Mouse (Mus musculus) megakaryocyte progenitor cell, adult 5-6 weeks (primary cell): ENCODE data around the gene Ttll1. TPM values are rescaled to one million over a fixed set of nuclear protein-coding genes. Genes with fewer than 3 reads are reported as not detected.
"Not testable (repeated sequence)": the region's sequence is repeated elsewhere in the genome, so short reads cannot be mapped to it uniquely, and the experiment has no call there.

ENCODE experiments used
- ATAC-seq: replicated peaks from 2 replicates; pipeline ENCODE4 v1.8.0; 2016; ENCODE audit warnings: mild to moderate bottlenecking, moderate TSS enrichment, inconsistent platforms; ENCODE audit not compliant: poor library complexity
- total RNA-seq, 2 experiments: library from RNA; stranded (forward) in 1 of 2; stranded (reverse) in 1 of 2; fragments of 157-497, 149-512 nt in 1 of 2; fragments of 200-1000 nt in 1 of 2; gene quantifications; 2 replicates each; pipeline versions ENCODE4 v1.2.3 to v1.2.4; 2015 to 2017

The Ttll1 gene
- total RNA-seq, 2 experiments from 2014 or later, result 2.0 to 6.2 TPM

DNA sequence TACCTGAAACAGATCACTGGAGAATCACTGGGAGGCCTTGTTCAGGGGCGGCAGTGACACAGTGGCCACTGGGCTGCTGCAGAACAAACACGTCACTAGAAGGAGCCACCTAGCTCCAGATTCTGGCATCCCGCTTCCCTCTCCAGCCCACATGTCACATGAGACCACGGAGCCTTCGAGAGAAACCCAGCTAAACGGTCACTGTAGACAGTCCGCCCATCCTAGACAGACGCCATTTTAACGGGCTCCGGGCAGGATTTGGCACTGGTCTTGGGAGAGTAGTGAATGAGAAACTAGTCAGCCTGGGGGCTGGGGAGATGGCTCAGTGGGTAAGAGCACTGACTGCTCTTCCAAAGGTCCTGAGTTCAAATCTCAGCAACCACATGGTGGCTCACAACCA, 26.4 kb downstream of the Ttll1 start:
- no peak for ATAC-seq

- peak; percentile 86 for ATAC-seq
Measured at GRCm38 (mm10) chr15:83483482-83483881, 27.2 kb downstream of the Ttll1 start.

GRCm38 (mm10) chr15:83482645-83483224, 28.0 kb downstream of the Ttll1 start:
- ATAC-seq, result peak; percentile 45

DNA sequence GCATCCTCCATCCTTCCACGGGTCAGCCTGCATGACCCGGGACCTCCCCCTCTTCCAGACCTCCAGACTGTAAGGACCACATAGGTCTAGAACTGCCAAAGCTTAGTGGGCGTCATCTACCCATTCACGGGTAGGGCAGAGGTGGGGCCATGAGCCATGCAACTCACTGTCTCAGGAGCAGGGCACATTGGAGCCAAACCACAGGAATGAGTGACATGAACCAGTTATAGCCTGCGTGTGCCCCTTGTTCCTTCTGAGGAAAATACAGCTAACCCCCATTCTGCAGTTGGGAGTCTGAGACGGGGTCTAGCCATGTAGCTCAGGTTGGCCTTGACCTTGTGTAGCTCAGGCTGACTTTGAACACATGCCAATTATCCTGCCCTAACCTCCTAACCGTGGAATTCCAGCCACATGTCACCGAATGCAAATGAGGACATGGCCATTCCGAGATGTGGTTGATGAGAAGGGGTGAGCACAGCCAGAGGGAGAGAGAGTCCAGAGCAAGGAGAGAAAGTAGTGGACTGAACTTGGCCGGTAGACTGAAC, 29.4 kb downstream of the Ttll1 start:
- ATAC-seq, result no peak

DNA sequence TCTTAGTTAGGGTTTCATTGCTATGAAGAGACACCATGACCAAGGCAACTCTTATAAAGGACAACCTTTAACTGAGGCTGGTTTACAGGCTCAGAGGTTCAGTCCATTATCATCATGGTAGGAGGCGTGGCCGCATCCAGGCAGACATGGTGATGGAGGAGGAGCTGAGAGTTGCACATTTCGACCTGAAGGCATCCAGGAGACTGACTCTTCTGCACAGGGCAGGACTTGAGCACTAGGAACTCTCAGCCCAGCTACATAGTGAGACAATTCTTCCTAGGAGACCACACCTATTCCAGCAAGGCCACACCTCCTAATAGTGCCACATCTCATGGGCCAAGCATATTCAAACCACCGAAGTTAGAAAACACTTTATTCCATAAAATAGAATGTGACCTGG, 30.9 kb downstream of the Ttll1 start:
- no peak for ATAC-seq

GRCm38 (mm10) chr15:83478096-83478495, 32.6 kb downstream of the Ttll1 start:
- ATAC-seq, result no peak

DNA sequence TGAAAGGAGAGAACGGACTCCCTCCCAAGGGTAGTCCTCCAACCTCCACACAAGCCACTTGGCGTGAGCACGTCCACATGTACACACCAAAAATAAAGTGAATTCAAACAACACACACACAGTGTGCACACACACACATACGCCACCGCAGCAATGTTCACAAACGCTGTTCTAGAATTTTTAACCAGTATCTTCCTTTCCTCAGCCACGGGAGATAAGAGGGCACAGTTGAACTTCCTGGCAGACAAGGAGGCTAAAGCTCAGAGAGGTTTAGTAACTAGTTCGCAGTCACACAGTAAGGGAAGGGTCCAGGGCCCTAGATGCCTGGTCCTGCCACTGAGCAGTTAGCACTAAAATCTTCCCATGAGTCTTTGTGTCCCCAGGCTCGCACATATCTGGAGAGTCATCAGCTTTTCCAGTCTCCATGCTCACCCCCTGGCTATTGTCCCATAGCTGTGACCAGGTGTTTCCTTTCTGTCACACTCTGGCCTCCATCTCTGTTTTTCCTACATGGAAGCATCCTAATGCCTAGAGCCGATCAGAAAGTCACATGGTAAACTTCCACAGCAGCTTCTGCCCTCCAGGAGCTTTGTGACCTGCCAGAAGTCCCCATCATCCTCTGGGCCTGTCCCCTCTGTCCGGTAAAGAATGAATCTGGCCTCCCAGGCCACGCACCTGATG, 34.0 kb downstream of the Ttll1 start:
- no peak for ATAC-seq

- peak; percentile 59 for ATAC-seq
Measured at GRCm38 (mm10) chr15:83474466-83474836, 36.2 kb downstream of the Ttll1 start.

DNA sequence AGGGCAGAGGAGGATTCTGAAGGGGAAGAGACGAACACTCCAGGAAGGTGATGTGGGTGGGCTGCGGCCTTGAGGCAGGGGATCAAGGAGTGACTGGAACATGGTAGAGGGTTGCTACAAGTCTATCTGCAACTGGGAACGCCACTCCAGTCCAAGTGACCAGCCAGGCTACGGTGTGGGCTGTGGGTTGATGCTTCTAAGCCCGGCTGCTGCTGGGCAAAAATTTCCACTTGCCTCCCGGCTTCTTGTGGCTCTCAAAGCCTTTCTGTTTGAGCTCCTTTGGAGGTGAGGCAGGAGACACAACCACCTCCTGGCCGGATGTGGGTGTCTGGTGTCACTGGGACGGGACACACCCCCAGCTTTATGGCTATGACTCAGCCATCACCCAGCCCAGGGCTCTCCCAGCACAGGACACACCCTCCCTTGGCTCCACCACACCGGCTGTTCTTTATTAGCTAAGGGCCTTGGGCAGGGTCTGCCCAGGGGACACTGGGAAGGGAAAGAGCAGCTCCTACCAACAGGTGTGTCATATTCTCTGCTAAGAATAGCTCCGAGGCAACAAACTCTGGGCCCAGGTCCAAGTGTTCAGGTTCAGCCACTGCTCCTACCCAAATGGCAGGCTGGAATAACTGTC, 36.7 kb downstream of the Ttll1 start:
- ATAC-seq, result peak; percentile 94

- peak; percentile 9; the same call in 1 of the 2 replicates for ATAC-seq
Measured at GRCm38 (mm10) chr15:83473251-83473650, 37.4 kb downstream of the Ttll1 start.

DNA sequence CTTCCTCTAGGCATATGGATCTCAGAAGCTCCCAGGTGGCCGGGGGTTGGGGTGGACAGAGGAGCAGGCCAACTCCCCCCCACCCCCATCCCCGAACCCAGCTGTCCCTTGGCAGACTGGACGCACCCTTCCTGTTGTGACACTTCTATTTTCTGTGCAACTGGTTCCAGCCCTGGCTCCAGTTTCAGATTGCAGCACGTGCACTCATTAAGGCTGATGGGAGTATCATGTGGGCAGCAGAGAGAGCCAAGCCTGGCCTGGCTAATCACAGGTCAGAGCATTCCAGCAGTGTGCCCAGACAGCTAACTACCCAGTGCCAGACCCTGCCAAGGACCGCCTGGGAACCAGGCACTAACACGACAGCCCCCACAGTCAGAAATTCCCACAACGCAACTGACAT, 39.2 kb downstream of the Ttll1 start:
- ATAC-seq, result no peak

DNA sequence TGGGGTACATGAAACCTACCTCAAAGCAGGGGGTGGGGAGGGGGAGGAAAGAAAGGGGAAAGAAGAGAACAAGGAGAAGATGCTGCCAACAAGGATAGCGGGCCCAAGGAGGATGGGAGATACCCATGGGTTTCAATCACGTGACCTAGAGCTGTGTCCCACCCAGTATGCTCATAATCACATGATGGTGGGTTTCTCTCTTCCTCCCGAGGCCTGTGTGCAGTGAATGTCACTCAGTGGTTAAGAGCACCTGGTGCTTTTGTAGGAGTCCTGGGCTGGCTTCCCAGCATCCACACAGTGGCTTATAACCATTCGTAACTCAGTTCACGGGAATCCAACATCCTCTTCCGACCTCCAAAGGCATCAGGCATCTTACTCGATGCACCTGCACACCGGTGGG, 40.2 kb downstream of the Ttll1 start:
- ATAC-seq, result no peak

- ATAC-seq, result no peak
Measured at GRCm38 (mm10) chr15:83469279-83469821, 41.3 kb downstream of the Ttll1 start.

DNA sequence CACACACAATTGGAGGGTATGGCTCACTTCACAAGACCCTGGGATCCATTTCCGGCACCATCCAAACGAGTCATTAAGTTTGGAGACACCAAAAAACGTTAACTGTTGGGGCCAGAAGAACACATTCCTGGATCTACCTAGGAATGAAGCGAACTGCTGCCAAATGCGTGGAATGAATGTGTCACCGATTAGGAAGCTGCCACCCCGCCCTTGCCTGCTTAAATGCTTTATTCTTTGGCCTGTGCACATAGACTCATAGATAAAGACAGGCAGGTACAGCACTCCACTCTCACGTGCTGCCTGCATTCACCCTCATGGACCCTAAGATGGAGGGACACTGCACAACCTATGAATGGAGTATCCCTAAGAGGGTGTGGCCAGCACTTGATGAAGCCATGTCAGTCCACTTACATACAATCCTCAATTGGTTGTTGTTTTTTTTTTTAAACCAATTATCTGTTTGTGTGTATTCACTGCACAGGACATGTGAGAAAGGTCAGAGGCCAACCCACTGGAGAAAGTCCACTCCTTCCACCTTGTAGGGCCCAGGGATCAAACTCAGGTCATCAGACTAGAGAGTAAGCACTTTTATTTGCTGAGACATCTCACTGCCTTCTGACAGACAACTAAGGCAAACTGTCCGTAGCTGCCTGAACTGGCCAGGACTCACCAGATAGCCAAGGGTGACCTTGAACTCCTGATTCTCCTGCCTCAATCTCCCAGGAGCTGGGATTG, 43.3 kb downstream of the Ttll1 start:
- ATAC-seq, result no peak

DNA sequence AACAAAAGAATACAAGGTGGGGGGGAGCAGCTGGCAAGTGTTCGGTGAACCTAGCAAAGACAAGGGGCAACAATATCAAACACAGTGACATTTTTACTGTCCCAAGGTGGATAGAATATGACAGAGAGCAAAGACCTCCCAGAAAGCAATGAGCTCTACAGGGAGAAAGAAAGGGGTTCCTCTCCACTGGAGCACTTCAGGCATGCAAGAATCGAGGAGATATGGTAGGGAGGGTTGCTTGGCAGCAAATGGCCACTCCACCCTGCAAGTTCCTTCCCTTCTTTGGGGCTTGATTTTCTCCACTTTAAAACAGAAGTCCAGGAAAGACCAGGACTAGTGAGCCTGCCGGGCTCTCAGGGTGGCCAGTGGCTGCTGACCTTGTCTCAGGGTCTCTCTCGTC, 44.4 kb downstream of the Ttll1 start:
- ATAC-seq, result no peak

DNA sequence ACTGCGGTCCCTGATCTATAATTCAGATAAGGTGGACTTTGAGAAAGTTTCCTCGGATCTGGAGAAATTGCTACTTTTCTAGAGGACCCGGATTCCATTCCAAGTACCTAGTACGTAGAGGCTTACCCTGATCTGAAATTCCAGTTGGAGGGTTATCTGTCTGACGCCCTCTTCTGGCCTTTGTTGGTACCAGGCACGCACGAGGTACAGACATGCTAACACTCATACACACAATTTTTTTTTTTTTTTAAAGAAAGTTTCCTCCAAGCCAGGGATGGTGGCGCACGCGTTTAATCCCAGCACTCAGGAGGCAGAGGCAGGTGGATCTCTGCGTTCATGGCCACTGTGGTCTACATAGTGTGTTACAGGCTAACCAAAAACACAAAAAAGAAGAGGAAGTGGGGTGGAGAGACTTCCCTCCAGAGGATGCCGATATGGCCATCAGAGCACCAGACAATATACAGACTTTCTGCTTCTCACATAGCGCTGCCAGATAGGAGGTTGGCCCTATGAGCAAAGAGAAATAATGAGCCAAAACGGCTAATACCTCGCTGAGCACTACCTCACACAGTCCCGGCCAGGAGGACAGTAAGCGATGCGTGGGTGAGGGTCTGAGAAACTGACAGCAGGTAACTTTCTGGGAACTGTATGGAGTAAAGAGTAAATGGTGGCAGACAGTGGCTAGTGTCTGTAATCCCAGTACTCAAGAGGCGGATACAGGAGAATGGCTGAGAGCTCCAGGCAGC, 45.6 kb downstream of the Ttll1 start:
- peak; percentile 27 for ATAC-seq

DNA sequence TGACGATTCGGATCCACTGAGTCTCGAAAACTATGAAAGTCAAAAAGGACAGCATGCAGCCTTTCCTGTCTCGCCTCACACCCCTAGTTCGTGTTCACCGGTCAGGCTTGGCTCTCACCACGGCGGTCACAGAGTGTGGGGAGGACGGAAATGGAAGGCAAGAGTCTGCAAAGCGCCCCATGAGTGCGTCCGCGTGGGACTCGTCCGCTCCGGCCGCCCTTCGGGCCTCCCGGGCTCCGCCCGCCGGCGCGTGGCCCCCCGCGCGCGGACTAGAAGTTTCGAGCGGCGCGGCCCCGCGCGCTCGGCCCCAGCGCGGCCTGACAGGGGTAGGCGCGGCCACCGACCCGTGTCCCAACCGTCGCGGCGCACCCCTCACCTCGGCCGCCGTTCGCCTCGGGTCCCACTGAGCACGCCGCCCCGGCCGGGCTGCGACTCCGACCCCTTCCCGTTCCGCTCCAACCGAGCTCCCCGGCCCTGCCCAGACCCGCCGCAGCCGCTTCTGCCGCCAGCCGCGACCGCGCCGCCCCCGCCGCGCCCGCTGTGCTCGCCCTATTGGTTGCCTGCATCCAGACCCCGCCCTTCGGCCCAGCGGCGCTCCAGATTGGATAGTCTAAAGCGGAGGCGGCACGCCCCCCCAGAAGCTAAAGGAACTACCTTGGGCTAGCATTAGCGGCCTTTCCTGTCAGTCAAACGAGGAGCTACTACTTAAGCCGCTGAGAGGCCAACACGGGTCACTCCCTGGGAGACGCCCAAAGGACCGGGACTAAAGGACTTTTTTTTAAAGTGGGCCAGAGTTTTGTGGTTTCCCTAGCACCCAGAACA, 46.4 kb downstream of the Ttll1 start, which contains the start of gene Pacsin2:
Gene Pacsin2 (minus strand): TSS at position 524 of the 822 bp plus-strand sequence.
- peak; percentile 95 for ATAC-seq

DNA sequence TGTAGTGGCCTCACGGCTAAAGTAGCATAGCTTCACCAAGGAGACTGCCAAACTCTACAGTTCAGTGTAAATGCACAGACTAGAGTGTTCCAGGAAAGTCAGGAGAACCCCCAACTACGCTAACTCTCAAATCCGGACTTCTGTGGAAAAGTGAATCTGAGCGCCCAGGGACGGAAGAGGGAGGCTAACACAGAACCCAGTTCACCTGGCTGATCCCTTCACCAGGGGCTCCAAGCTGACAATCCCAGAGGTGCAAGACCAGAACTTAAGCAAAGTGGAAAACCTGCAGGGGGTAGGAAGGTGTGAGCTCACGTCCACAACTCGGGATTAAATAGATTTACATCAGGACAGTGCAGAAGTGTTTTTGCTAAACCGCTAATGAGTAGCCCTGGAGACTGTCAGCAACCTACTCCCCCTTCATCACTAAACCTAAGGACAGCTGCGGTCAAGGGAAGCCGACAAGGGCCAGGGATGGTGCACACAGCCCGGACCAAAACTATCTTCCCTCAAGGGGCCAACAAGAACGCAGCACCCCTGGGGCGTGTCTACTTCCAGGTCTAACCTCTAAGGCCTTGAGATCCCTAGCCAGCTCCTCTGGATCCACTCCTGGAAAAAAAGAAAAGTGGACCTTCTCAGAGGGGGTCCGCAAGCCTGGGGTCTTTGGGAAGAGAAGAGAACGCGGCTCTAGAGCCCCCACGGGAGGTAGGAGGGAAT, 47.2 kb downstream of the Ttll1 start:
- ATAC-seq, result 0 out of 2 replicates have a peak, but pooled peaks have one; percentile 8

DNA sequence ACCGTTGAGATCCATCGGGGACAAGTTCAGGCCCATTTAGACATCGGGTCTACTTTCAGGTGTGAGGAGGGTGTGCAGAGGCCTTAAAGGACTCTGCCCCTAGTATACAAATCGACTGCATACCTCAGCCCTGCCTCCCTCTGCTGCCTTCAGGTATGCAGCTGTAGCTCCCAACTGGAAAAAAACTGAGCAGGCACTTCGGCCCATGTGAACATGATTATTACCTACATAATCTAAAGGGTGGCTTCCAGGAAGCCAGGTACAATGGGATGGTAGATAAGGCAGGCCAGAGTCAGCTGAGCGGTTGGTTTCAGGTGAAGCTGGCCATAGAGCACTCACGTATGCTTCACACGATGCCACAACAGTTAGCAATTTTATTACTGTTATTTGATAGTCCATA, 48.3 kb downstream of the Ttll1 start:
- ATAC-seq, result not testable (repeated sequence)
